Mouse (Mus musculus): ENCODE data around the gene Lasp1. TPM values are rescaled to one million over a fixed set of nuclear protein-coding genes. Genes with fewer than 3 reads are reported as not detected.

Lasp1 gene
- total RNA-seq, 2 experiments from 2014 or later, result 20.4 to 56.3 TPM

Other genes starting within 250 kb of the Lasp1 start
- not detected in 2 replicates for gene Srcin1, start 222.8 kb upstream of the Lasp1 start, total RNA-seq (2014; fragmentation: Nextera tagmentation)
- not detected in 2 replicates for gene Srcin1, start 222.8 kb upstream of the Lasp1 start, total RNA-seq (2017)
- gene Epop, start 169.3 kb upstream of the Lasp1 start, total RNA-seq (2014; fragmentation: Nextera tagmentation), result 2.6 and 2.9 TPM in 2 replicates
- gene Epop, start 169.3 kb upstream of the Lasp1 start, total RNA-seq (2017), result 0.61 and 2.6 TPM in 2 replicates
- 5.4 and 6.1 TPM in 2 replicates for gene Mllt6, start 135.6 kb upstream of the Lasp1 start, total RNA-seq (2014; fragmentation: Nextera tagmentation)
- 4.8 and 5.4 TPM in 2 replicates for gene Mllt6, start 135.6 kb upstream of the Lasp1 start, total RNA-seq (2017)
- 10.1 TPM in 1 of 2 replicates, not detected in the other for gene Cisd3, start 113.2 kb upstream of the Lasp1 start, total RNA-seq (2014; fragmentation: Nextera tagmentation)
- 15.9 TPM in 1 of 2 replicates, not detected in the other for gene Cisd3, start 113.2 kb upstream of the Lasp1 start, total RNA-seq (2017)
- gene Pcgf2, start 98.5 kb upstream of the Lasp1 start, total RNA-seq (2014; fragmentation: Nextera tagmentation), result 6.8 and 19.0 TPM in 2 replicates
- 0.23 and 0.28 TPM in 2 replicates for gene Pcgf2, start 98.5 kb upstream of the Lasp1 start, total RNA-seq (2017)
- gene Psmb3, start 95.6 kb upstream of the Lasp1 start, total RNA-seq (2014; fragmentation: Nextera tagmentation), result 226 and 360 TPM in 2 replicates
- gene Psmb3, start 95.6 kb upstream of the Lasp1 start, total RNA-seq (2017), result 171 and 175 TPM in 2 replicates
- gene Pip4k2b, start 54.3 kb upstream of the Lasp1 start, total RNA-seq (2014; fragmentation: Nextera tagmentation), result 26.4 and 28.6 TPM in 2 replicates
- 24.3 and 26.6 TPM in 2 replicates for gene Pip4k2b, start 54.3 kb upstream of the Lasp1 start, total RNA-seq (2017)
- gene Cwc25, start 32.4 kb upstream of the Lasp1 start, total RNA-seq (2014; fragmentation: Nextera tagmentation), result 17.7 and 18.9 TPM in 2 replicates
- gene Cwc25, start 32.4 kb upstream of the Lasp1 start, total RNA-seq (2017), result 20.4 and 23.3 TPM in 2 replicates
- gene 1700001P01Rik, start 23.1 kb upstream of the Lasp1 start, total RNA-seq (2014; fragmentation: Nextera tagmentation), result 0.89 TPM in 1 of 2 replicates, not detected in the other
- gene 1700001P01Rik, start 23.1 kb upstream of the Lasp1 start, total RNA-seq (2017), result 2.4 TPM in 1 of 2 replicates, not detected in the other
- gene Rpl23, start 16.6 kb upstream of the Lasp1 start, total RNA-seq (2014; fragmentation: Nextera tagmentation), result 2,091 and 2,156 TPM in 2 replicates
- gene Rpl23, start 16.6 kb upstream of the Lasp1 start, total RNA-seq (2017), result 1,518 and 2,802 TPM in 2 replicates
- 0.45 and 1.7 TPM in 2 replicates for gene B230217C12Rik, start 41.8 kb downstream of the Lasp1 start, total RNA-seq (2014; fragmentation: Nextera tagmentation)
- 0.91 TPM in 1 of 2 replicates, not detected in the other for gene B230217C12Rik, start 41.8 kb downstream of the Lasp1 start, total RNA-seq (2017)
- gene Fbxo47, start 85.2 kb downstream of the Lasp1 start, total RNA-seq (2014; fragmentation: Nextera tagmentation), result 0.54 and 3.2 TPM in 2 replicates
- 0.53 and 0.56 TPM in 2 replicates for gene Fbxo47, start 85.2 kb downstream of the Lasp1 start, total RNA-seq (2017)
- 10.2 and 11.8 TPM in 2 replicates for gene Plxdc1, start 187.4 kb downstream of the Lasp1 start, total RNA-seq (2014; fragmentation: Nextera tagmentation)
- 3.4 and 4.1 TPM in 2 replicates for gene Plxdc1, start 187.4 kb downstream of the Lasp1 start, total RNA-seq (2017)
- gene Arl5c, start 197.2 kb downstream of the Lasp1 start, total RNA-seq (2014; fragmentation: Nextera tagmentation), result 2.4 and 9.8 TPM in 2 replicates
- 0.50 and 2.7 TPM in 2 replicates for gene Arl5c, start 197.2 kb downstream of the Lasp1 start, total RNA-seq (2017)
- 0.40 and 0.98 TPM in 2 replicates for gene Cacnb1, start 224.0 kb downstream of the Lasp1 start, total RNA-seq (2014; fragmentation: Nextera tagmentation)
- gene Cacnb1, start 224.0 kb downstream of the Lasp1 start, total RNA-seq (2017), result 0.38 TPM in 1 of 2 replicates, not detected in the other
- gene Rpl19, start 227.7 kb downstream of the Lasp1 start, total RNA-seq (2014; fragmentation: Nextera tagmentation), result 4,206 and 4,300 TPM in 2 replicates
- gene Rpl19, start 227.7 kb downstream of the Lasp1 start, total RNA-seq (2017), result 1,746 and 2,000 TPM in 2 replicates

Data from megakaryocyte-erythroid progenitor cell, adult 5-6 weeks (primary cell).